16 mouse cellular contexts compared by ENCODE assay signal in the genomic region with DNA sequence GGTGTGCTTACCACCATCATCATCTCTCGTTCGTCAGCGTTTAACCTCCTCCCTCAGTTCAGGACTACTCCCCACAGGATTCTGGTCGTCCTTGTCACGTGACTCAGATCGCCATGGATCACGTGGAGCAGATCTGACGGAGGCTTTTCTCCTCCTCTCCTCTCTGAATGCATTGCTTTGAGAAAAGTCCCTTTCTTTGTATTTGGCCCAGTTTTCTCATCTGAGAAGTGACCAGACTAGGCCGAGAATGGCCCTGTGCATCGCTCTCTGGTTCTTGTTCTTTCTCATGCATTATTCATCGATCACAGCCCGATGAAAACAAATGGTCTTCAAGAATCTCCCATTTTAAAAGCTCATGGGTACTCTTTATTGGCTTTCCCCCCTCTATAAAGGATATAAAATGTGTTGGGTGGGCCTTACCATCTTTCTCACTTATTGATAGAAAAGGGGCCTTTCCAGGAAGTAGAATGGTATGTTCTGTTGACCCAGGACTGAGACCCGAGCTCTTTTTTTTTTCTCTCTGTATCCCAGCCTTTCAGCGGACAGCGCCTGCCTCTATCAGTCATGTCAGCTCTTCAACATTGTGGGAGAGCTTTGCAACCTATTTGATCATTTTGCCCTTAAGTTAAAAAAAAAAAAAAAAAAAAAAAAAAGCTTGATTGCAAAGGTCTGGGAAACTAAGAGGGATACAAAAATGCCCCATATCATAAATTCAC. TPM values are rescaled to one million over a fixed set of nuclear protein-coding genes. Genes with fewer than 3 reads are reported as not detected.
DNase-seq lines count a peak whose midpoint lies in the region; ATAC-seq lines count a peak whose summit lies in the region.
"Had no signal": no experiment of that assay in that cellular context is flagged by ENCODE, and none has a peak within 500 bp of the region (broad histone marks: within the 10 kb centered on the region; RNA-seq: fewer than 3 reads in every experiment).

No protein-coding gene starts in this region.

- H3K9ac ChIP-seq in heart, embryonic 11.5 days (ENCODE audit: low read depth, low read length), result no peak overlapping the region
- H3K9ac ChIP-seq in lung, embryonic 15.5 days, result no peak overlapping the region
- H3K9ac ChIP-seq in hindbrain, embryonic 12.5 days, result no peak overlapping the region
- no peak overlapping the region for H3K9ac ChIP-seq in neural tube, embryonic 13.5 days
- H3K9ac ChIP-seq: liver, embryonic 14.5 days had no signal

- peaks cover 14% of the 10 kb centered on the region for H3K4me1 ChIP-seq in heart, embryonic 11.5 days (ENCODE audit: control insufficient read depth, insufficient read depth, low read length)
- H3K4me1 ChIP-seq in lung, embryonic 15.5 days, result peaks cover 31% of the 10 kb centered on the region
- peaks cover 22% of the 10 kb centered on the region for H3K4me1 ChIP-seq in hindbrain, embryonic 12.5 days
- H3K4me1 ChIP-seq in neural tube, embryonic 13.5 days (replicated peaks), result peaks cover 44% of the 10 kb centered on the region

- no peak overlapping the region for H3K4me2 ChIP-seq in heart, embryonic 11.5 days
- H3K4me2 ChIP-seq in lung, embryonic 15.5 days, result no peak overlapping the region
- H3K4me2 ChIP-seq in hindbrain, embryonic 12.5 days (replicated peaks), result no peak overlapping the region; the same call in 1 of the 2 replicates
- peak overlapping the region; percentile 17; the same call in 1 of the 2 replicates for H3K4me2 ChIP-seq in neural tube, embryonic 13.5 days

- no peak for DNase-seq in heart, adult 8-10 months (ENCODE audit: low spot score)
- no peak for DNase-seq in lung, postnatal 36 days
- DNase-seq in right cerebral cortex, adult 18-20 months, result no peak
- no peak for DNase-seq in spleen, adult 12 weeks (ENCODE audit: low spot score)
- DNase-seq: cerebellum, adult 11-12 months; kidney, adult 8-10 months had no signal

- no peak for ATAC-seq in heart, embryonic 11.5 days (replicated peaks; ENCODE audit: insufficient number of reproducible peaks, low FRiP score, low TSS enrichment)
- no peak for ATAC-seq in lung, embryonic 15.5 days (ENCODE audit: borderline replicate concordance, extremely low read depth, low FRiP score, low TSS enrichment)
- peak; percentile 24; the same call in 1 of the 2 replicates for ATAC-seq in hindbrain, embryonic 12.5 days (ENCODE audit: low FRiP score)
- ATAC-seq in neural tube, embryonic 13.5 days (ENCODE audit: low read depth), result no peak; the same call in 1 of the 2 replicates

- no peaks in the 10 kb centered on the region for H3K27me3 ChIP-seq in heart, embryonic 11.5 days (ENCODE audit: control insufficient read depth, insufficient read depth, low read length)
- H3K27me3 ChIP-seq in lung, embryonic 15.5 days, result no peaks in the 10 kb centered on the region
- no peaks in the 10 kb centered on the region; the same call in 1 of the 2 replicates for H3K27me3 ChIP-seq in hindbrain, embryonic 12.5 days
- H3K27me3 ChIP-seq in neural tube, embryonic 13.5 days, result no peaks in the 10 kb centered on the region

- WGBS in heart, embryonic 11.5 days (ENCODE audit: insufficient replicate concordance), result 68% methylated on average over 15 of the region's 15 CpGs
- WGBS in lung, embryonic 15.5 days, result 80% methylated on average over 15 of the region's 15 CpGs
- WGBS in hindbrain, embryonic 12.5 days, result 48% methylated on average over 15 of the region's 15 CpGs
- 29% methylated on average over 15 of the region's 15 CpGs for WGBS in neural tube, embryonic 13.5 days

- H3K9me3 ChIP-seq in heart, embryonic 11.5 days (replicated peaks; ENCODE audit: control insufficient read depth, low read length), result no peaks in the 10 kb centered on the region
- no peaks in the 10 kb centered on the region for H3K9me3 ChIP-seq in lung, embryonic 15.5 days
- no peaks in the 10 kb centered on the region for H3K9me3 ChIP-seq in hindbrain, embryonic 12.5 days (replicated peaks)
- no peaks in the 10 kb centered on the region for H3K9me3 ChIP-seq in neural tube, embryonic 13.5 days

- 0 out of 2 replicates have a peak overlapping the region, but pooled peaks have one; percentile 1 for H3K27ac ChIP-seq in heart, embryonic 11.5 days (ENCODE audit: low read depth, low read length)
- H3K27ac ChIP-seq in lung, embryonic 15.5 days, result peak overlapping the region; percentile 68
- H3K27ac ChIP-seq in hindbrain, embryonic 12.5 days, result peak overlapping the region; percentile 67
- H3K27ac ChIP-seq in neural tube, embryonic 13.5 days (replicated peaks), result peak overlapping the region; percentile 57
- H3K27ac ChIP-seq: liver, embryonic 14.5 days had no signal

- H3K4me3 ChIP-seq in heart, embryonic 11.5 days (ENCODE audit: low read depth, low read length), result no peak overlapping the region
- H3K4me3 ChIP-seq in lung, embryonic 15.5 days, result no peak overlapping the region
- no peak overlapping the region for H3K4me3 ChIP-seq in hindbrain, embryonic 12.5 days
- H3K4me3 ChIP-seq in neural tube, embryonic 13.5 days, result no peak overlapping the region

- H3K36me3 ChIP-seq in heart, embryonic 11.5 days (ENCODE audit: control insufficient read depth, insufficient read depth, low read length), result no peaks in the 10 kb centered on the region
- H3K36me3 ChIP-seq in lung, embryonic 15.5 days, result no peaks in the 10 kb centered on the region
- no peaks in the 10 kb centered on the region for H3K36me3 ChIP-seq in hindbrain, embryonic 12.5 days
- H3K36me3 ChIP-seq in neural tube, embryonic 13.5 days, result no peaks in the 10 kb centered on the region

RNA-seq across cellular contexts. Expression of a gene that starts 20.5 kb away (rescaled TPM):
- polyA plus RNA-seq in heart, embryonic 11.5 days (2014; fragmentation: Nextera tagmentation; extraction: Ambion mirVana), result not detected in 2 replicates
- not detected for total RNA-seq in heart, adult 8-10 months (2022)
- polyA plus RNA-seq in lung, embryonic 15.5 days (2015; fragmentation: Nextera tagmentation; extraction: Ambion mirVana), result not detected in 2 replicates
- polyA plus RNA-seq in hindbrain, embryonic 12.5 days (2016; fragmentation: Nextera tagmentation; extraction: Ambion mirVana), result not detected in 2 replicates
- polyA plus RNA-seq in neural tube, embryonic 13.5 days (2015; fragmentation: Nextera tagmentation; extraction: Ambion mirVana), result not detected in 2 replicates
- total RNA-seq: heart, postnatal 25 days; layer of hippocampus, postnatal 10 days; left cerebral cortex, postnatal 36 days; megakaryocyte progenitor cell, adult 5-6 weeks; neutrophil, adult 5-6 weeks had no signal
- polyA plus RNA-seq: liver, embryonic 14.5 days had no signal

Comparison
In these comparisons a context has a peak if more than half of its experiments do, and no peak if none do; other contexts are left out.
1. H3K27ac ChIP-seq: peak in every context shown above with its lines; median percentile 68 in lung, embryonic 15.5 days; 67 in hindbrain, embryonic 12.5 days; 57 in neural tube, embryonic 13.5 days; 1 in heart, embryonic 11.5 days.